Mouse (Mus musculus): ENCODE measurements around the gene Mab21l2. TPM values are rescaled to one million over a fixed set of nuclear protein-coding genes. Genes with fewer than 3 reads are reported as not detected.

The Mab21l2 gene
- polyA plus RNA-seq (2016; fragmentation: Nextera tagmentation; extraction: Ambion mirVana), result 37.6 and 121 TPM in 2 replicates

- Histone ChIP-seq H3K27me3 (ENCODE audit: insufficient read depth, poor library complexity, severe bottlenecking) (peaks cover 90% of the 10 kb centered on the region), H3K4me3 (peak within 1 kb of the TSS; percentile 65), H3K36me3 (no peaks in the 10 kb centered on the region), H3K4me1 (replicated peaks) (peaks cover 47% of the 10 kb centered on the region), H3K27ac (peak within 1 kb of the TSS; percentile 86), H3K9me3 (no peaks in the 10 kb centered on the region)
- WGBS, result under 1% methylated on average over 25 of the region's 25 CpGs
- DNase-seq (ENCODE audit: low spot score), result peak; percentile 65
These were observed at the start of gene Mab21l2 for GRCm38 (mm10) chr3:86548091-86549015. Mab21l2 (minus strand) TSS chr3:86548629.

GRCm38 (mm10) chr3:86575312-86575711 lies 26.9 kb upstream of the Mab21l2 start:
- Histone ChIP-seq H3K4me3 (no peak overlapping the region), H3K4me1 (replicated peaks) (peaks cover 5% of the 10 kb centered on the region), H3K36me3 (no peaks in the 10 kb centered on the region), H3K9me3 (no peaks in the 10 kb centered on the region), H3K27ac (no peak overlapping the region), H3K27me3 (ENCODE audit: insufficient read depth, poor library complexity, severe bottlenecking) (peaks cover 8% of the 10 kb centered on the region)
- no peak for DNase-seq (ENCODE audit: low spot score)

GRCm38 (mm10) chr3:86572519-86573244 lies 24.3 kb upstream of the Mab21l2 start:
- Histone ChIP-seq H3K27ac (no peak overlapping the region), H3K4me3 (no peak overlapping the region), H3K27me3 (ENCODE audit: insufficient read depth, poor library complexity, severe bottlenecking) (peaks cover 4% of the 10 kb centered on the region), H3K4me1 (replicated peaks) (peaks cover 5% of the 10 kb centered on the region), H3K36me3 (no peaks in the 10 kb centered on the region), H3K9me3 (no peaks in the 10 kb centered on the region)
- WGBS, result 46% methylated on average over 3 of the region's 3 CpGs
- DNase-seq (ENCODE audit: low spot score), result no peak

- H3K27me3 ChIP-seq (ENCODE audit: insufficient read depth, poor library complexity, severe bottlenecking), result peaks cover 4% of the 10 kb centered on the region
- H3K4me3 ChIP-seq, result no peak overlapping the region
- H3K9me3 ChIP-seq, result no peaks in the 10 kb centered on the region
- no peaks in the 10 kb centered on the region for H3K36me3 ChIP-seq
- no peak overlapping the region for H3K27ac ChIP-seq
- peaks cover 5% of the 10 kb centered on the region for H3K4me1 ChIP-seq (replicated peaks)
- no peak for DNase-seq (ENCODE audit: low spot score)
- WGBS, result 44% methylated on average over 4 of the region's 4 CpGs
These were observed 23.1 kb upstream of the Mab21l2 start for GRCm38 (mm10) chr3:86571518-86571917.

GRCm38 (mm10) chr3:86567312-86567711 lies 18.9 kb upstream of the Mab21l2 start:
- no peaks in the 10 kb centered on the region for H3K9me3 ChIP-seq
- WGBS, result 78% methylated on average over 4 of the region's 4 CpGs
- no peaks in the 10 kb centered on the region for H3K36me3 ChIP-seq
- H3K4me1 ChIP-seq (replicated peaks), result peaks cover 2% of the 10 kb centered on the region; the same call in 1 of the 2 replicates
- peaks cover 3% of the 10 kb centered on the region; the same call in 1 of the 2 replicates for H3K27me3 ChIP-seq (ENCODE audit: insufficient read depth, poor library complexity, severe bottlenecking)
- H3K4me3 ChIP-seq, result no peak overlapping the region
- H3K27ac ChIP-seq, result no peak overlapping the region
- DNase-seq (ENCODE audit: low spot score), result no peak

GRCm38 (mm10) chr3:86561396-86561795 lies 13.0 kb upstream of the Mab21l2 start:
- Histone ChIP-seq H3K36me3 (no peaks in the 10 kb centered on the region), H3K27me3 (ENCODE audit: insufficient read depth, poor library complexity, severe bottlenecking) (peaks cover 10% of the 10 kb centered on the region; the same call in 1 of the 2 replicates), H3K4me1 (replicated peaks) (no peaks in the 10 kb centered on the region; the same call in 1 of the 2 replicates), H3K4me3 (no peak overlapping the region), H3K9me3 (no peaks in the 10 kb centered on the region), H3K27ac (no peak overlapping the region)
- 94% methylated on average over 1 of the region's 1 CpGs for WGBS
- no peak for DNase-seq (ENCODE audit: low spot score)

- no peak for DNase-seq (ENCODE audit: low spot score)
- Histone ChIP-seq H3K4me1 (replicated peaks) (no peaks in the 10 kb centered on the region; the same call in 1 of the 2 replicates), H3K36me3 (no peaks in the 10 kb centered on the region), H3K9me3 (no peaks in the 10 kb centered on the region), H3K4me3 (no peak overlapping the region), H3K27ac (no peak overlapping the region), H3K27me3 (ENCODE audit: insufficient read depth, poor library complexity, severe bottlenecking) (peaks cover 7% of the 10 kb centered on the region; the same call in 1 of the 2 replicates)
- 93% methylated on average over 1 of the region's 1 CpGs for WGBS
These were observed 12.6 kb upstream of the Mab21l2 start for GRCm38 (mm10) chr3:86561023-86561344.

GRCm38 (mm10) chr3:86560281-86561022 lies 12.0 kb upstream of the Mab21l2 start:
- no peaks in the 10 kb centered on the region for H3K36me3 ChIP-seq
- H3K27me3 ChIP-seq (ENCODE audit: insufficient read depth, poor library complexity, severe bottlenecking), result peaks cover 8% of the 10 kb centered on the region; the same call in 1 of the 2 replicates
- no peak overlapping the region for H3K4me3 ChIP-seq
- H3K9me3 ChIP-seq, result no peaks in the 10 kb centered on the region
- no peaks in the 10 kb centered on the region; the same call in 1 of the 2 replicates for H3K4me1 ChIP-seq (replicated peaks)
- 85% methylated on average over 4 of the region's 4 CpGs for WGBS
- DNase-seq (ENCODE audit: low spot score), result no peak
- no peak overlapping the region for H3K27ac ChIP-seq

GRCm38 (mm10) chr3:86559635-86560034 lies 11.2 kb upstream of the Mab21l2 start:
- Histone ChIP-seq H3K36me3 (no peaks in the 10 kb centered on the region), H3K9me3 (no peaks in the 10 kb centered on the region), H3K27me3 (ENCODE audit: insufficient read depth, poor library complexity, severe bottlenecking) (peaks cover 11% of the 10 kb centered on the region; the same call in 1 of the 2 replicates), H3K27ac (no peak overlapping the region), H3K4me1 (replicated peaks) (no peaks in the 10 kb centered on the region; the same call in 1 of the 2 replicates), H3K4me3 (no peak overlapping the region)
- WGBS, result 84% methylated on average over 4 of the region's 4 CpGs
- no peak for DNase-seq (ENCODE audit: low spot score)

GRCm38 (mm10) chr3:86558976-86559375 lies 10.5 kb upstream of the Mab21l2 start:
- Histone ChIP-seq H3K27ac (no peak overlapping the region), H3K27me3 (ENCODE audit: insufficient read depth, poor library complexity, severe bottlenecking) (peaks cover 11% of the 10 kb centered on the region; the same call in 1 of the 2 replicates), H3K4me1 (replicated peaks) (no peaks in the 10 kb centered on the region; the same call in 1 of the 2 replicates), H3K4me3 (no peak overlapping the region), H3K9me3 (no peaks in the 10 kb centered on the region), H3K36me3 (no peaks in the 10 kb centered on the region)
- no peak for DNase-seq (ENCODE audit: low spot score)
- 62% methylated on average over 1 of the region's 1 CpGs for WGBS

GRCm38 (mm10) chr3:86552170-86552569 lies 3.7 kb upstream of the Mab21l2 start:
- 48% methylated on average over 5 of the region's 5 CpGs for WGBS
- Histone ChIP-seq H3K4me1 (replicated peaks) (peaks cover 35% of the 10 kb centered on the region), H3K9me3 (no peaks in the 10 kb centered on the region), H3K4me3 (no peak overlapping the region), H3K27ac (no peak overlapping the region), H3K27me3 (ENCODE audit: insufficient read depth, poor library complexity, severe bottlenecking) (peaks cover 75% of the 10 kb centered on the region), H3K36me3 (no peaks in the 10 kb centered on the region)
- DNase-seq (ENCODE audit: low spot score), result no peak

- Histone ChIP-seq H3K27ac (no peak overlapping the region), H3K36me3 (no peaks in the 10 kb centered on the region), H3K9me3 (no peaks in the 10 kb centered on the region), H3K4me3 (peak overlapping the region; percentile 41; the same call in 1 of the 2 replicates), H3K27me3 (ENCODE audit: insufficient read depth, poor library complexity, severe bottlenecking) (peaks cover 79% of the 10 kb centered on the region), H3K4me1 (replicated peaks) (peaks cover 45% of the 10 kb centered on the region)
- WGBS, result 9% methylated on average over 8 of the region's 8 CpGs
- peak; percentile 14 for DNase-seq (ENCODE audit: low spot score)
These were observed 2.7 kb upstream of the Mab21l2 start for GRCm38 (mm10) chr3:86551011-86551728.
